Mouse (Mus musculus) G1E (cell line): ENCODE results near the gene Klhl13.

Experiments used
- CTCF ChIP-seq: IDR thresholded peaks from 2 replicates; pipeline ENCODE4 v1.5.1; 2012; ENCODE audit warnings: low read depth, low read length, inconsistent platforms, mixed read lengths
- GATA1 ChIP-seq: IDR thresholded peaks from 2 replicates; pipeline ENCODE4 v1.6.1; 2012; ENCODE audit warnings: borderline replicate concordance, low read length, inconsistent platforms, mixed read lengths

DNA sequence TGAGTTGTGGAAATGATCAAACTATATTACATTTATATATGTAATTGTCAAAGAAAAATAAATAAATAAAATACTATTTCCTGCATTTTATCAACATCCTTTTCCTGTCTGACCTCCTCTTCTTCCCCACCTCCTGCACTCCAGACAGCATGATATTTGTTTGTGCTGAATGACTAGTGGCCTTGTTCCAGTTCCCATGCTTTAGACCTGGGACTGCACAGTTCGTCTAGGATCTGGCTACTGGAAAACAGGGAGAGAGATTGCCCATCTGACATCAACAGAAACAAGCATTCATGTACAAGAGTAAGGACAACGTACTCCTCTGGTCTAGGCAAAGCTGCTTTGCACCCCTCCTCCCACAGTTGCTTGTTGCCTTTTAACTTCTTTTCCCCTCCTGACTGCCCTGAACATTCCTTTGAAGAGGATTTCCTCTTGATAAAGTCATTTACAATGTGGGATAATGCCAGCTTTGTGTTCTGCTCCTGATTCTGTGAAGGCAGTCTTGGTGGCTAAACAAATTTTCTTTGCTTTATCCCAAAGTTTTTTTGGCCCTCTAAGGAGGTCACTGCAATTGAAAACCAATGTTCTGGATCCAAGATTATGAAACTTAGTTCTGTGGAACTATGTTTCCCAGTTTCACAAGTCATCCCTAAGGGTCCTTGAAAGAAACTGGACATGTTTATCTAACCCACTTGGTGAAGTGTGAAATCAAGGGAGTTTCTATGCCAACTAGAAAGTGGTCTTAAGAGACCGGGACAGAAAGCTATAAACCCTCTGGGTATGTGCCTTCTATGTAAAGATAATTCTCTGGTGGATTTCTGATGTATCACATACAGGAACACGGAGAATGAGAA lies 44.6 kb upstream of the Klhl13 start:
- no peak for TF ChIP-seq GATA1
- TF ChIP-seq CTCF: no peak
